Mouse (Mus musculus) CH12.LX (cell line): ENCODE results near the gene Ezh1. TPM values are rescaled to one million over a fixed set of nuclear protein-coding genes. Genes with fewer than 3 reads are reported as not detected.
A peak's percentile ranks its signal among the peaks of the same experiment; 100 is the strongest.

ENCODE experiments used
- DNase-seq: peaks from one replicate; pipeline ENCODE4 v3.0.0-alpha.2; 2013; ENCODE audit errors: extremely low read depth
- H3K27ac ChIP-seq: 2 replicates; pipeline ENCODE4 v1.5.1; 2012; ENCODE audit warnings: low read depth, mild to moderate bottlenecking, control low read depth, moderate library complexity; ENCODE audit not compliant: insufficient read depth
- H3K27me3 ChIP-seq: replicated peaks from 2 replicates; pipeline ENCODE3; 2012; ENCODE audit warnings: inconsistent platforms
- H3K36me3 ChIP-seq, 2 experiments: replicated peaks in 1 of 2; 2 replicates each; pipeline versions ENCODE3 to v1.6.1; 2012; ENCODE audit warnings: inconsistent platforms in 1 of 2, low read length in 1 of 2, mild to moderate bottlenecking in 1 of 2, mixed read lengths in 1 of 2, moderate library complexity in 1 of 2; ENCODE audit not compliant: control insufficient read depth in 1 of 2, insufficient read depth in 1 of 2
- H3K4me1 ChIP-seq, 2 experiments: 2 replicates each; pipeline ENCODE4 v1.6.1; 2012; ENCODE audit warnings: inconsistent platforms in 1 of 2, moderate library complexity in 1 of 2; ENCODE audit not compliant: insufficient read depth in 2 of 2, control insufficient read depth in 1 of 2
- H3K4me2 ChIP-seq: 2 replicates; pipeline ENCODE4 v1.6.1; 2012; ENCODE audit warnings: low read depth, mild to moderate bottlenecking, control low read depth; ENCODE audit not compliant: poor library complexity, insufficient read depth, severe bottlenecking
- H3K4me3 ChIP-seq, 3 experiments: fragments of 150-350 bp in 1 of 3; sonication (generic) in 1 of 3; replicated peaks in 1 of 3; 2 replicates each; pipeline versions ENCODE3 to v1.5.1; 2011 to 2012; ENCODE audit warnings: low read depth in 2 of 3, low read length in 2 of 3, mild to moderate bottlenecking in 2 of 3, moderate library complexity in 2 of 3, control low read depth in 1 of 3, improper control_type of control experiment in 1 of 3, inconsistent platforms in 1 of 3, mixed read lengths in 1 of 3; ENCODE audit not compliant: poor library complexity in 1 of 3
- H3K79me2 ChIP-seq: replicated peaks from 2 replicates; pipeline ENCODE4 v1.6.1; 2012; ENCODE audit warnings: mild to moderate bottlenecking, moderate library complexity; ENCODE audit not compliant: control insufficient read depth, poor library complexity, insufficient read depth, severe bottlenecking; ENCODE audit errors: extremely low read depth
- H3K9ac ChIP-seq: 2 replicates; pipeline ENCODE4 v1.6.1; 2012; ENCODE audit warnings: low read depth, mild to moderate bottlenecking, control low read depth, moderate library complexity; ENCODE audit not compliant: insufficient read depth
- H3K9me3 ChIP-seq: replicated peaks from 2 replicates; pipeline ENCODE3; 2012; ENCODE audit warnings: low read length, inconsistent platforms, mixed read lengths
- CHD1 ChIP-seq: IDR thresholded peaks from 2 replicates; pipeline ENCODE4 v1.6.1; 2012; ENCODE audit warnings: low read depth, low read length, improper control_type of control experiment, inconsistent platforms
- EP300 ChIP-seq: IDR thresholded peaks from 2 replicates; pipeline ENCODE4 v1.6.1; 2011; ENCODE audit warnings: low read length, improper control_type of control experiment
- ETS1 ChIP-seq: conservative IDR thresholded peaks from 2 replicates; pipeline ENCODE4 v1.6.1; 2012; ENCODE audit warnings: low read depth, mild to moderate bottlenecking, inconsistent platforms, low read length, improper control_type of control experiment, moderate library complexity
- IRF4 ChIP-seq: IDR thresholded peaks from 2 replicates; pipeline ENCODE4 v1.6.1; 2014; ENCODE audit warnings: low read depth, mild to moderate bottlenecking, inconsistent platforms, low read length, improper control_type of control experiment
- JUN ChIP-seq: IDR thresholded peaks from 2 replicates; pipeline ENCODE4 v1.6.1; 2011; ENCODE audit warnings: low read depth, mild to moderate bottlenecking, low read length, improper control_type of control experiment, moderate library complexity; ENCODE audit not compliant: insufficient read depth
- KAT2A ChIP-seq: IDR thresholded peaks from 2 replicates; pipeline ENCODE4 v1.6.1; 2012; ENCODE audit warnings: low read length, improper control_type of control experiment, inconsistent platforms; ENCODE audit not compliant: insufficient replicate concordance
- MAFK ChIP-seq: IDR thresholded peaks from 2 replicates; pipeline ENCODE4 v1.6.1; 2011; ENCODE audit warnings: low read length, improper control_type of control experiment; ENCODE audit not compliant: insufficient replicate concordance
- MAX ChIP-seq: IDR thresholded peaks from 2 replicates; pipeline ENCODE4 v1.6.1; 2011; ENCODE audit warnings: low read length, improper control_type of control experiment
- MAZ ChIP-seq: IDR thresholded peaks from 2 replicates; pipeline ENCODE4 v1.6.1; 2012; ENCODE audit warnings: low read depth, mild to moderate bottlenecking, inconsistent platforms, low read length, improper control_type of control experiment, moderate library complexity
- MEF2A ChIP-seq: IDR thresholded peaks from 2 replicates; pipeline ENCODE4 v1.6.1; 2014; ENCODE audit warnings: low read depth, mild to moderate bottlenecking, inconsistent platforms, low read length, improper control_type of control experiment, borderline replicate concordance
- MYC ChIP-seq: IDR thresholded peaks from 2 replicates; pipeline ENCODE4 v1.6.1; 2011; ENCODE audit warnings: low read depth, mild to moderate bottlenecking, improper control_type of control experiment, low read length
- NELFE ChIP-seq: IDR thresholded peaks from 2 replicates; pipeline ENCODE4 v1.6.1; 2011; ENCODE audit warnings: low read depth, low read length, improper control_type of control experiment
- PAX5 ChIP-seq: IDR thresholded peaks from 2 replicates; pipeline ENCODE4 v1.6.1; 2012; ENCODE audit warnings: low read length, inconsistent platforms, mixed read lengths
- POLR2A ChIP-seq: IDR thresholded peaks from 2 replicates; pipeline ENCODE4 v1.6.1; 2011; ENCODE audit warnings: low read depth, mild to moderate bottlenecking, improper control_type of control experiment, low read length
- POLR2AphosphoS2 ChIP-seq: IDR thresholded peaks from 2 replicates; pipeline ENCODE4 v1.6.1; 2011; ENCODE audit warnings: low read depth, low read length, improper control_type of control experiment
- RAD21 ChIP-seq: IDR thresholded peaks from 2 replicates; pipeline ENCODE4 v1.6.1; 2011; ENCODE audit warnings: low read depth, mild to moderate bottlenecking, low read length, improper control_type of control experiment, moderate library complexity
- SIN3A ChIP-seq: IDR thresholded peaks from 2 replicates; pipeline ENCODE4 v1.6.1; 2012; ENCODE audit warnings: low read length, improper control_type of control experiment, inconsistent platforms
- USF2 ChIP-seq: conservative IDR thresholded peaks from 2 replicates; pipeline ENCODE4 v1.6.1; 2011; ENCODE audit warnings: low read depth, low read length, improper control_type of control experiment
- ZC3H11A ChIP-seq: IDR thresholded peaks from 2 replicates; pipeline ENCODE4 v1.6.1; 2012; ENCODE audit warnings: low read depth, mild to moderate bottlenecking, inconsistent platforms, low read length, improper control_type of control experiment
- dilution Hi-C: fragments of 300-500 bp; cut with MboI; formaldehyde crosslinking; loops from 2 replicates; pipeline ENCODE4 v1.14.3; 2020; ENCODE audit warnings: low sequenced_read_pairs; ENCODE audit not compliant: extremely low pct_unique_long_range_greater_than_20kb, extremely low pct_ligation_motif_present
- in situ Hi-C: fragments of 300-500 bp; cut with MboI; formaldehyde crosslinking; loops from 3 replicates; pipeline ENCODE4 v1.14.3; 2019; ENCODE audit warnings: low sequenced_read_pairs, low pct_ligation_motif_present, low pct_unique_long_range_greater_than_20kb, mixed read lengths
- polyA plus RNA-seq: library from polyadenylated mRNA; unstranded; fragments of >175 nt; gene quantifications from 2 replicates; pipeline ENCODE4 v1.2.1, GENCODE M21; 2012; ENCODE audit warnings: low read depth; ENCODE audit not compliant: insufficient read length
- total RNA-seq, 2 experiments: library from RNA; depleted of rRNA; stranded (reverse); fragments of 300-350 nt in 1 of 2; fragments of >200 nt in 1 of 2; gene quantifications; 2 replicates each; pipeline ENCODE4 v1.2.3; 2012 to 2014

The Ezh1 gene
- total and polyA plus RNA-seq, 3 experiments: 8.7 to 15.3 (median 12.1) TPM

- TF ChIP-seq IRF4 (peak; percentile 65), MEF2A (peak; percentile 77; the same call in 1 of the 2 replicates), MAFK (0 out of 2 replicates have a peak, but pooled peaks have one; percentile 37), CHD1 (no peak), MAX (peak; percentile 96), EP300 (0 out of 2 replicates have a peak, but pooled peaks have one; percentile 16), JUN (no peak), KAT2A (0 out of 2 replicates have a peak, but pooled peaks have one; percentile 68)
Observed at GRCm38 (mm10) chr11:101173631-101174388, 52.5 kb downstream of the Ezh1 start (continued).

- H3K9ac ChIP-seq: 0 out of 2 replicates have a peak overlapping the region, but pooled peaks have one; percentile 6
- dilution Hi-C loops: no loop called here
- in situ Hi-C loops: loop anchor here (5.0 kb wide), 1 partner anchor 36 kb away; no protein-coding TSS in a partner anchor
- no peak for TF ChIP-seq ZC3H11A
- TF ChIP-seq MEF2A: peak; percentile 50; the same call in 1 of the 2 replicates
- TF ChIP-seq CHD1: no peak
- peak; percentile 6; the same call in 1 of the 2 replicates for TF ChIP-seq ETS1
- no peak for TF ChIP-seq POLR2A
- TF ChIP-seq MAFK: peak; percentile 86; the same call in 1 of the 2 replicates
- TF ChIP-seq MAZ: 0 out of 2 replicates have a peak, but pooled peaks have one; percentile 3
- no peak for DNase-seq
- H3K9me3 ChIP-seq: no peaks in the 10 kb centered on the region
- H3K27ac ChIP-seq: peak overlapping the region; percentile 78; the same call in 1 of the 2 replicates
- H3K27me3 ChIP-seq: peaks cover 9% of the 10 kb centered on the region
- peaks cover 0 to 6% of the 10 kb centered on the region in 2 experiments for H3K36me3 ChIP-seq
- peaks cover 17% of the 10 kb centered on the region for H3K79me2 ChIP-seq
- H3K4me1 ChIP-seq: peaks cover 6 to 69% of the 10 kb centered on the region in 2 experiments
- peak overlapping the region; percentile 2 to 64 (median 26) for H3K4me3 ChIP-seq
- H3K4me2 ChIP-seq: peak overlapping the region; percentile 53
Observed at GRCm38 (mm10) chr11:101173112-101173511, 53.2 kb downstream of the Ezh1 start.

- Histone ChIP-seq H3K27me3 (peaks cover 9% of the 10 kb centered on the region), H3K4me2 (peak overlapping the region; percentile 87), H3K4me3 (peak overlapping the region; percentile 44 to 53 (median 48)), H3K9ac (peak overlapping the region; percentile 50), H3K27ac (peak overlapping the region; percentile 71), H3K9me3 (no peaks in the 10 kb centered on the region), H3K36me3 (peaks cover 6 to 9% of the 10 kb centered on the region in 2 experiments), H3K79me2 (peaks cover 14% of the 10 kb centered on the region), H3K4me1 (peaks cover 3 to 62% of the 10 kb centered on the region in 2 experiments; a peak in 3 of 4 replicates)
- dilution Hi-C loops: no loop called here
- TF ChIP-seq MYC (no peak), MAZ (no peak), USF2 (no peak), CHD1 (no peak), RAD21 (no peak), POLR2AphosphoS2 (no peak), NELFE (no peak), POLR2A (no peak), SIN3A (no peak), EP300 (no peak), PAX5 (no peak)
- in situ Hi-C loops: loop anchor here (5.0 kb wide), 1 partner anchor 35 kb away; no protein-coding TSS in a partner anchor
- no peak for DNase-seq
Observed at GRCm38 (mm10) chr11:101172434-101172815, 53.8 kb downstream of the Ezh1 start.
